Mouse (Mus musculus): Measurements from ENCODE around the gene A730071L15Rik. TPM values are rescaled to one million over a fixed set of nuclear protein-coding genes. Genes with fewer than 3 reads are reported as not detected.

Gene A730071L15Rik
- total RNA-seq, 2 experiments from 2014 or later = not detected

DNA sequence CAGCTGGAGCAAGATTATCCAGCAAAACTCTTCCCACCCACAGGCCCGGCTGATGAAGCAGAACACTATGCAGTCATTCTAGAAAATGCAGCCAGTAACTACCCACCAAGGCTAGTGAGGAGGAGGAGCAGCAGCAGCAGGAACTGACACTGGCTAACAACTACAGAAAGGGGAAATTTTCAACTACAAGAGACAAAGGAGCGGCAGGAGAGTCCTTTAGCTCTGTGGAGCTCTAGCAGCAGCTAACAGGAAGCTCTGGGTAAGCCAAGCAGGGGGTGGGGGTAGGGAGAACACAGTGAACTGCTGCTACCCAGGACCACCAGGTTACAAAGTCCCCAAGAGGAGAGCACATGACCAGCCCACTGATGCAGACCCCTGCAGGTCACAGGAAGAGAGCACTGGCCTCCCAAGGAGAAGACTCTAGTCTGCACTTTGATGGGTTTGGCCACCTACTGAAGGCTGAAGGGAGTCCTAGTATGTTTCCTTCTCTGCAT lies 21.1 kb upstream of the A730071L15Rik start:
- intact Hi-C loops (cut with DNase I) = loop anchor here (5.0 kb wide), 1 partner anchor 56 kb away; no protein-coding TSS in a partner anchor
- peak in 1 of 2 experiments; percentile 51 for DNase-seq (ENCODE audit: extremely low spot score in 1 of 2, low spot score in 2 of 2)

DNA sequence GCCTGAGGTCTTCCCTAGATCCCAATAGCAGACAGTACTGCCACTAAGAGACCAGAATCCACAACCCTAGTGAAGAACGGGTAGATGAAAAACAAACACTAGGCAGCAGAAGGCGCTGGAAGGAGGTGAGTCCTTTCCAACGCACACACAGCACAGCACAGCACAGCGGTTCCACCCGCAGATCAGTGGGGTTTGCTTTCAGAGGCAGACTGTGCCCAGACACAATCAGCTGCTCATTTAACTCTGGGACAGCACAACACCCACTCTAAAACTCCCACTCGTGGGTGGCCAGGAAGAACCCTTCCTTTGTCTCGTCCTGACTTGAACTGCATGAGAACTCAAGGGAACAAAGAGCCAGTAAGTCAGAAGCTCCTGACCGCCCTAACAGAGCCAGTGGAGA lies 20.6 kb upstream of the A730071L15Rik start:
- no peak for DNase-seq (ENCODE audit: extremely low spot score in 1 of 2, low spot score in 2 of 2)
- intact Hi-C loops (cut with DNase I) = loop anchor here (5.0 kb wide), 1 partner anchor 57 kb away; no protein-coding TSS in a partner anchor

DNA sequence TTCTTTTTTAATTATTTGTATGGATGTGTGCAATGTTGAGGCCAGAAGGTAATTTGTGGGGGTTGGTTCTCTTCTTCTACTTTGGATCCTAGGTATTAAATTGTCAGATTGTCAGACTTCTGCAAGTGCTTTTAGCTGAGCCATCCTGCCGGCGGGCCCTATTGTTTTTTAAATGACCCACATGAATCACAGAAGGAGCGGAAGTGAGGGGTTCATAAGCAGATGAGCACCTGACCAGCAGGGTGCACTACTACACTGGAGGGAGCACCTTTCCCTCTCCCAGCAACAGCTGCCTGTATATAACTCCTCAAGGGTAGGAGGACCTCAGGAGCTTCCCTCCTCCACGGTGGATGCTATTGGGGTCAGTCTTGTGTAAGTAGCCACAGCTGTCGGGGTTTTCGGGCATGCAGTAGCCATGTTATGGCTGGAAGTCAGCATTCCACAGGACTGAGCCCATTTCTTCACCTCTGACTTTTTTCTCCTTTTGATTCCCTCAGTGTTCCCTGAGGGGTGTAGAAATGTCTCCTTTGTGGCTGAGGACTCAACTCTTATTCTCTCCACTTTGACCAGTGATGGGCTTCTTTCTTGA lies 18.9 kb upstream of the A730071L15Rik start:
- intact Hi-C loops (cut with DNase I) = no loop called here

DNA sequence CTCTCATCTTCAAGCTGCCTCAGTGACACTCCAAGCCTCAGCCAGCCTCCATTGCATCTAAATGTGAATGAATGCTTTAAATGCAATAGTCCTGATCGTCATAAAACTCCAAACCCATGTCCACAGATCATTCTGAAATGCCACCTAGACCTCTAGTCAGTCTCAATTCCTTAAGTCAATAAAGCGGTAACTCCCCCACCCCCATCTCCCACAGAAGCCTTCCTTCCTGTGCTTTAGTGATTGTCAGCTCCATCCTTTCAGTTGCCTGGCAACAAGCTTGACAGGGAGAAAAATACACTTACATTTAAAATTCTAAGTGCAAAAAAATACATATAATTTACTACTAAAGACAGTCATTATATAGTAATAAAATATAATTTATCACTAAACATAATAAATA lies 16.6 kb upstream of the A730071L15Rik start:
- DNase-seq (ENCODE audit: extremely low spot score in 1 of 2, low spot score in 2 of 2) = no peak
- intact Hi-C loops (cut with DNase I) = no loop called here

More for the DNA sequence above, 18.9 kb upstream of the A730071L15Rik start:
- no peak for DNase-seq (ENCODE audit: extremely low spot score in 1 of 2, low spot score in 2 of 2)

DNA sequence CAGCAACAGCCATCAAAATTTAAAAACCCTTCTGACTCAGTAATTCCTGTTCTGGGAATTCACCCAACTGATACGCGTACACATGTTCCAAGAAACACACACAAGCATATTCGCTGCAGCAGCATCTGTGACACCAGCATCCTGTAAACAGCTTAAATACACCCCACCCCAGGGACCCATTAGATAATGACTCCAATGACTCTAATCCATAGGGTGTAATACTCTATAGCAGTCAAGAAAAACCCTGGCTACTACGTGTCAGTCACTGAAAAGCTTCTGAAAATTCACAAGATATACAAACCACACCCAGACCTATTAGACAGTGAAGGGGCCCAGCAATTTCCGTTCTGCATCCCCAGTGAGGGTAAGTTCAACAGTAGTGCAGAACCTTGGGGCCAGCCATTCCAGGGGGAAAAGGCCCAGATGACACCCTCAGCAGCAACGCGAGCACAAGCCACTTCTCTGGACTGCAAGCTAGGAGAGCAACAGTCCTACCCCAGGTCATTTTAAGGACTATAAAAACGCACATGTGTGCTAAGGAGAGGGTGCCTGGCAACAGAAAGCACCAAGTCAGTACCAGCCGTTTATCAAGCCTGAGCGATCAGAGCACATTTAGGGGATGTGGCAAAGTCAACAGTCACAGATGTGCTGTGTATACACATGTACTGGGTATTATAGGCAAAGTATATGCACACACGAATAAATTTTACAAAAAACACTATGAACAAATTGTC lies 15.5 kb upstream of the A730071L15Rik start:
- DNase-seq (ENCODE audit: extremely low spot score in 1 of 2, low spot score in 2 of 2) = no peak
- intact Hi-C loops (cut with DNase I) = no loop called here

DNA sequence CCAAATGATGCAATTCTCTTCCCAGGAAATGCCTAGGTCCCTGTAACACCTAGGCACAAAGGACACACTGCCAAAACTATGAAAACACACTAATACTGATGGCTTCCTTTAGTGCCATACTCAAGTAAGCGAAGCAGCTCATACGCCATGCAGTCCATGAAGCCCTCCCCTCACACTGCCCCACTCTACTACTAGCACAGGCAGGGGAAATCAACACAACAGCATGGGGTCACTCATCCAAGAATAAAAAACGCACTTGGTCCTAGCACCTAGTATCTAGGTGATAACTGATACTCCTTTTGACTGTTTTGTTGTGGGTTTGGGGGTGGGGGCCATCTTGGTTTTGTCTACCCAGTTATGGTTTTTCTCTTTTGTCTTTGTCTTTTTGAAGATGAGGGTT lies 12.4 kb upstream of the A730071L15Rik start:
- no peak for DNase-seq (ENCODE audit: extremely low spot score in 1 of 2, low spot score in 2 of 2)
- intact Hi-C loops (cut with DNase I) = loop anchor here (5.0 kb wide), 1 partner anchor 125 kb away; no protein-coding TSS in a partner anchor

DNA sequence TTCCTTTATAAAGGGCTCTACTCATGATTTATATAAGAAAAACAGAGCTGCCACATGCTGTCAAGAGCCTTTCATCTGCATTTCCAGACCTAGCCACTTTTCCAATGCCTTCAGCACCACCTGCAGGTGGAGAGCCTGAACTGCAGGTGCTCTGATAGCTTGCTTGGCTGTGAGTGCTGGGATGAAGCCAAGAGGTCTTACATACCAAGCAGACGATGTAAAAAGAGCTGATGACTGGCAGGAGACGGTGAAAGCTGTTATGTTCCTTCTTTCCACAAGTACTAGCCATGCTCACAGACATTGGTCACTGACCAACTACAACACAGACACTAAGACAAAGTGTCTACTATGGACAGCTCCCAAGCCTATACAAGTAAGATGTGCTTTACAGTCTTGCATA lies 12.0 kb upstream of the A730071L15Rik start:
- intact Hi-C loops (cut with DNase I) = loop anchor here (2.0 to 5.0 kb wide), 2 partner anchors 126 to 193 kb away; no protein-coding TSS in a partner anchor
- DNase-seq (ENCODE audit: extremely low spot score in 1 of 2, low spot score in 2 of 2) = peak; percentile 89 to 94

DNA sequence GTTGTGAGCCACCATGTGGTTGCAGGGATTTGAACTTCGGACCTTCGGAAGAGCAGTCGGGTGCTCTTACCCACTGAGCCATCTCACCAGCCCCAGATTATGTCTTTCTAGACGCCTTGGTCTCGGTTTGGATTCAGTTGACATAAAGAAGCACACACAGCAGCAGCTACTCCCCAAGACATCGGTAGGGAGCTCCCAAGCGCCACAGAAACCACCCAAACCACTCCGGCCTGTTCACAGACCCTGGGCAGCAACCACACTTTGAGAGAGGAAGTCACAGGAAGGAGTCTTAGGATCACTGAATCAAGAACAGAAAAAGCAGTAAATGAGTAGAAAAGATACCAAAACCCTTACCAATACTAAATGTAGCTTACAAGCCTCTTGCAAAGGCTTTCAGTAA lies 3.0 kb upstream of the A730071L15Rik start:
- DNase-seq (ENCODE audit: extremely low spot score in 1 of 2, low spot score in 2 of 2) = no peak
- intact Hi-C loops (cut with DNase I) = no loop called here

DNA sequence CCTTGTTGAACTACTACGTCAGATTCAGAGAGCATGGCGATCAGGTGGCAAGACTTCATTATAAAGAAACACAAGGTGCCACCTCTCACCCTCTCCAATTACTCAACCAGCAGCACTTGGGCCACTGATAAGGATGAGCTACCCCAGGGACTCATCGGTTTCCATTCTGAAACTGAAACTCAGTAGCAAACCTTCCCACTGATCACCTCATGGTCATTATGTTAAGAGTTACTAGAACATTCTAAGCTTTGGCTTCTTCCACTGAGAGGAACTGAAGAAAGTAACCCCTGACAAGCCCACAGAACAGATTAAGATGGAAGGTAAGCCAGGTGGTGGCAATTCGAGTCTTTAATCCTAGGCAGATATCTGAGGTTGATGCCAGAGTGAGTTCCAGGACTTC lies 1.4 kb upstream of the A730071L15Rik start:
- intact Hi-C loops (cut with DNase I) = no loop called here
- no peak for DNase-seq (ENCODE audit: extremely low spot score in 1 of 2, low spot score in 2 of 2)

DNA sequence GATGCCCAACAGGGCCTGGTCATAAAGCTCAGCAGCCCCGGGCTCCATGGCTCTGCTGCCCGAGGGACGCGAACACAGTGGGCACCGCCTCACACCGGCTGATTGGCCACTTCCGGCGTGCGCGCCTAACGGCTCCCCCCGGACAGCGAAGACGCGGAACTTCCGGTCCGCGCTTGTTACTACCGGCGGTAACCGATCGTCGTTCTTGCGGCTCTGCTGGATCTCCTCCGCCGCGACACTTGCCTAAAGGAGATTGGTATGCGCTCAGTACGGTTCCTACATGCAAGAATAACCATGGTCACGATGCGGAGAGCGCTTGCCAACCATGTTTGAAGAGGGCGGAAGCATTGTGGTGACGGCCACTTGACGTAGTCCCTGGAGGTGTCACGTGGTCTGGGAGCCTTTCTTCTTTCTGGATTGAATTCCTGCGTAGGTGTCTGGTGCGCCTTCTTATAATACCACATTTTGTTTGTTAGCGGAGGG lies 299 bp downstream of the A730071L15Rik start, which contains the start of gene Nudcd3:
TSS of gene Nudcd3 (minus strand) at position 329 of the 483 bp plus-strand sequence.
- peak; percentile 89 to 92 for DNase-seq (ENCODE audit: extremely low spot score in 1 of 2, low spot score in 2 of 2)
- intact Hi-C loops (cut with DNase I) = loop anchor here (5.0 kb wide), 1 partner anchor 62 kb away; no protein-coding TSS in a partner anchor

DNA sequence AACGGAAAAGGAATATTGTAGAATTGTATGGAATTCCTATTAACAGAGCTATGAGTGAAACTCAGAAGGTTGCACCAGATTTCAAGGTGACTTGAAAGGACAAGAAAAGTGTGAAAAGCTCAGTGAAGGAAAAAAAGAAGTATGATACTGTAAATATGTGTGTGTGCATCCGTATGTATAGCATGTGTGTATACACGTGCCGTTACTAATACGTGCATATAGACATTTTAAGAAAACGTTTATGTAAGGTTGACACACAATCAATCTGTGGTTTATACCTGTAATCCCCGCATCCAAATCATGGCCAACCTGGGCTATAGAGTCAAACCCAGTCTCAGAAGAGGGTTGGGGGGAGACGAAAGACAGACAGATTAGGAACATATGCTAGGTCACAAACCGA lies 741 bp downstream of the A730071L15Rik start:
- intact Hi-C loops (cut with DNase I) = loop anchor here (5.0 kb wide), 1 partner anchor 62 kb away; no protein-coding TSS in a partner anchor
- no peak for DNase-seq (ENCODE audit: extremely low spot score in 1 of 2, low spot score in 2 of 2)

DNA sequence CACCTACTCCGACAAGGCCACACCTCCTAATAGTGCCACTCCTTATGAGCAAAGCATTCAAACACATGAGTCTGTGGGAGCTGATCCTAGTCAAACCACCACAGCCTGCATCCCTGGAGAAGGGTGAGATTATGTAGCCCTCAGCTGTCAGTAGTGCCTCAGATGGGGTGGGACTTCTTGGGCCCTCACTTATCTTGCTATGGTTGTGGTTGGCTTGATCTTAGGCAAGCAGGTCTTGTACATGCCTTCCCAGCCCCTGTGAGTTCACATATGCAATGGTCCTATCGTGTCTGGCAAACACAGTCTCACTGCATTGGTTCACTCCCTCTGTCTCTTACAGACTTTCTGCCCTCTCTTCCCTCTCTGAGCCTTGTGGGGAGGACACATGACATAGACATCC lies 7.3 kb downstream of the A730071L15Rik start:
- intact Hi-C loops (cut with DNase I) = no loop called here
- no peak for DNase-seq (ENCODE audit: extremely low spot score in 1 of 2, low spot score in 2 of 2)

DNA sequence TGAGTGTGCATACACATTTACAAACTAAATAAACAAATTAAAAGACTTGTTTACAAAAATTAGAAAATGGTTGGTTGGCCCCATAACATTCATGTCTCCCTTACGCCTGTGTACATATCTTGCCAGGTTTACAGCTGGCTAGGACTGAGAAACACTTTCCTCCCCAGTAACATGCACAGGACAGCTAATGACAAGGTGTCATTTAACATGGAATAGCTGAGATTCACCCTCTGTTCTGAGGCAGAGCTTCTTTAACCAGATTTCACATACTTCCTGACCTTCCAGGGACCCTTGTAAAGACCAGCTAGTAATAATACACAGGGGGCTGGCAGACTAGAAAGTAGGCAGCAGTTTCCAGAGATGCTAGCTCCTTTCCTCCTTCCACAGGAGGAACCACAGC lies 8.3 kb downstream of the A730071L15Rik start:
- intact Hi-C loops (cut with DNase I) = no loop called here
- DNase-seq (ENCODE audit: extremely low spot score in 1 of 2, low spot score in 2 of 2) = no peak

DNA sequence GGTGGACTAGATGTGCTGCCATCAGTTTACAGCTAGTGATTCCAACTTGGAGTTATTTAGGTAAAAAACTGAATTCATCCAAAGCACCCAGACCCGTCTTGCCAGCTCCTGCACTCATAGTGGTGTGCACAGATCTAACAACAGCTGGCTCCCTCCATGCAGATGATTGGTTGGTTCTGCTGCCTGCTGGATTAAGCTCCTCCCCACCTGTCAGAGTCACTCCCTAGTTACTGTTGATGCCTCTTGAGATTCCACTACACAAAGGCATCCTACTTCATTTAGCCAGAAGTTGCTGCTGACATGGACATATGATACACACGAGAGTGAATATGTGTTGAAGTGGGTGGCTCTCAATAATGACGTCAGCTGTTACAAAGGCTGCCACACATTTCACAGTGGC lies 17.0 kb downstream of the A730071L15Rik start:
- no peak for DNase-seq (ENCODE audit: extremely low spot score in 1 of 2, low spot score in 2 of 2)
- intact Hi-C loops (cut with DNase I) = no loop called here

DNA sequence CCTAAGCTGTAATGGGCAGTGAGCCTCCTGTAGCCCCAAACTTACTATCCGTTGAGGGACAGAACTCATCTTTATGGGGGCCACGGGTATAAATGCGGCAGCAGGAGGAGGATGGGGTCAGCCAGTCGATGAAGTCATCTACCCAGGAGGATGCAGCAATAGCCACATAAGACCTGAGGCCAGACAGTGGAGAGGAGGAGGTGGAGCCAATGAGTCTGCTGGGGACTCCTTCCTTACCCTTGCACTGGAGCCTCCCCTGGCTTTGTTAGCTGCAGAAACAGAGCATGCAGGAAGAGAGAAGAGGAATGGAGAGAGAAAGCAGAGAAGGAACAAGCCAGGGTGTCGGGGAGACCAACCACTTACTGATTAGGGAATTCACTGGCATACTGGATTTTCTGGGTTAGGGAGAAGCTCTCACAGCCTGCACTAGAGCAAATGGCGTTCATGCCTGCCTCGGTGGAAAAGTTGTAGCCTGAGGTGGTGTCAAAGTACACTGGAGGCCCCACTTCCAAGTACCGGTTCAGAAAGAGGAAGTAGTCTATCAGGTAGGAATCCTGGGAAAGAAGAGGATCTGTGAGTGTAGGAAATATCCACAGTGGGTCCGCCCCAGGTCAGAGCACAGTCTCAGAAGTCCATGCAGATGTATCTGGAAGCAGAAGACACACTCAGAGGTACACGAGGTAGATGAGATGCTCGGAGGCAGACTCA lies 18.5 kb downstream of the A730071L15Rik start:
- intact Hi-C loops (cut with DNase I) = no loop called here
- DNase-seq (ENCODE audit: extremely low spot score in 1 of 2, low spot score in 2 of 2) = no peak

DNA sequence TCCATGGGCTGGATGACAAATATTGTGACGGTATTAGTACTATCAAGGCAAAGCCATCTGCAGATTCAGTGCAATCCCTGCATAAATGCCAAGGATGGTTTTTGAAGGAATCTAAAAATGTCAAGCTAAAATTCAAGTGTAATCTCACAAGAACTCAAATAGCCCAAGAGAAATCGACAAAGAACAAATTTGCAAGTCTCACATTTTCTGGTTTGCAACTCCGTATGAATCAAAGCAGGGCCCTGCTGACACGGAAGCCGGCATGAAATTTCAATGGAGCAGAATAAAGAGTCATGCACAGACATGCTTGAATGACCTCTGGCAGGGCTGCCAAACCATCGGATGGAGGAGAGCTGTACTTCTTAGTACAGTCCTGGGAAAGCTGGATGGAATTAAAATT lies 20.1 kb downstream of the A730071L15Rik start:
- intact Hi-C loops (cut with DNase I) = no loop called here
- peak in 1 of 2 experiments; percentile 18 for DNase-seq (ENCODE audit: extremely low spot score in 1 of 2, low spot score in 2 of 2)

DNA sequence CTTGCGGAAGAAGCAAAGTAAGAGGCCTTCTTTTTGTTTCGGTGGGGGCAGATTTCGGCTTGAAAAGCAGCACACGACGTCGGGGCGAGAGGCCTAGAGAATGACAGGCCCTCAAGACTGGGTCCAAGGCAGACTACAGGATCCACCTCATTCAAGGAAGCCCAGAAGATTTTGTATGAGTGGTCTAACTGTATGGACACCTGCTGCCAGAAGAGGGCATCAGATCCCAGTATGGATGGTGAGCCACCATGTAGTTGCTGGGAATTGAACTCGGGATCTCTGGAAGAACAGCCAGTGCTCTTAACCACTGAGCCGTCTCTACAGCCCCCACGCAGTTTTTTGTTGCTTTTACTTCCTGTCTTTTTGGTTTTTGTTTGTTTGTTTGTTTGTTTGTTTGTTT lies 22.4 kb downstream of the A730071L15Rik start:
- intact Hi-C loops (cut with DNase I) = no loop called here
- DNase-seq (ENCODE audit: extremely low spot score in 1 of 2, low spot score in 2 of 2) = no peak

DNA sequence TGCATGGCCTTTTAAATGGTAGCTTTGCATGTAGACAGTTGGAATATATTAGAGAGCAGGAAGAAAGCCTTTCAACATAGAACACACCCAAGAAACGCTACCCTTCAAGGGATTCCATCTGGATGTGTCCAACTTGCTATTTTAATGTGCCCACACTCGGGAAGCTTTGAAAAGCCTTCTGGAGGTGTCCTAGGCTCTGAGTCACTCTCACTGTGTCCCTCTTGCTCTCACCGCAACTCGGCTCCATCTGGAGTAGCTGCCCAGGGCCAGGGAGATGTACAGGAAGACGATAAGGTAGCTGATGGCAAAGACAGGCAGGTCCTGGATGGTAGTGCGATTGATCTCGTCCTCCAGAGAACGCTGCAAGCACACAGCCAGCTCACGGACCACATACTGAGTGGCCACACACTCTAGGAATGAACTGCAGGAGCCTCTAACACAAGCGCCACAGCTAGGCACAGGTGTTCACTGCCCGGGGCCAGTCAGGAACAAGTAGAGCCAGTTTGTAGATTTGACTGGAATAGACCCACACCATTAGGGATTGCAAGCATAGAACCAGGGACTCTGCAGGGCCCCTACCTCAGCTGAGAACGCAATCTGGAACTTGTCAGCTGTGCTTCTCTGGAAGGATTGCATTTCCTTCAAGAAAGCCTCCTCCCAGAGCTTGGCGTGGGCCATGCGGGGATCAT lies 24.9 kb downstream of the A730071L15Rik start:
- intact Hi-C loops (cut with DNase I) = no loop called here

DNA sequence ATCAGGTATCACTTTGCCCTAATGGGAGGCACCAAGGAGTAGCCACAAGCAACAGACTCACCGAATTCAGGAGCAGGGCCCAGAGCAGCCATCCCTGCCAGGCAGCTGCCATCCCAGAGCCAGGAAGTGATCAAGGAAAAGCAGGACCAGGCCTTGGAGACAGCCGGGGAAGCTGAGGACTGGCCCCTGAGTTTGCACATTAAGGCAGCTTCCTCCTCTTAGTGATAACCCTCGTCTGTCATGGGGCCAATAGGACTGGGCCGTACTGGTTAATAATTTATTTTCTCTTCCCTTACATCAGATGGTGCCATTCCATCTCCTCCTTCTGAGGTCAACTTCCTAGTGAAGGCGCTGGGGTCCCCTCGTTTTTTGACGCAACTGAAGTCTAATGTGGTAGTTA lies 30.2 kb downstream of the A730071L15Rik start, which contains the start of gene Npc1l1:
TSS of gene Npc1l1 (minus strand) at position 132 of the 400 bp plus-strand sequence.
- no peak for DNase-seq (ENCODE audit: extremely low spot score in 1 of 2, low spot score in 2 of 2)
- intact Hi-C loops (cut with DNase I) = no loop called here

More for the DNA sequence above, 24.9 kb downstream of the A730071L15Rik start:
- no peak for DNase-seq (ENCODE audit: extremely low spot score in 1 of 2, low spot score in 2 of 2)

Data from left cerebral cortex, postnatal 10 days (tissue).